Mouse (Mus musculus) MEL (cell line): ENCODE results near the gene 9030612E09Rik. TPM values are rescaled to one million over a fixed set of nuclear protein-coding genes. Genes with fewer than 3 reads are reported as not detected.

ENCODE experiments used
- DNase-seq: peaks from one replicate; pipeline ENCODE4 v3.0.0; 2011; ENCODE audit warnings: low read depth, low spot score
- H3K27ac ChIP-seq: 2 replicates; pipeline ENCODE4 v1.5.1; 2012; ENCODE audit warnings: low read depth, mild to moderate bottlenecking, control low read depth, low read length, moderate library complexity; ENCODE audit not compliant: control insufficient read depth
- H3K27me3 ChIP-seq, 2 experiments: fragments of 150-350 bp in 1 of 2; sonication (generic) in 1 of 2; 2 replicates each; pipeline ENCODE4 v1.6.1; 2012; ENCODE audit warnings: low read length in 2 of 2, mild to moderate bottlenecking in 2 of 2, improper control_type of control experiment in 1 of 2, moderate library complexity in 1 of 2; ENCODE audit not compliant: insufficient read depth in 2 of 2, control insufficient read depth in 1 of 2
- H3K36me3 ChIP-seq, 2 experiments: 2 replicates each; pipeline ENCODE4 v1.6.1; 2012 to 2014; ENCODE audit warnings: low read length in 2 of 2, improper control_type of control experiment in 1 of 2, inconsistent platforms in 1 of 2, mild to moderate bottlenecking in 1 of 2; ENCODE audit not compliant: insufficient read depth in 2 of 2, control insufficient read depth in 1 of 2
- H3K4me1 ChIP-seq, 2 experiments: fragments of 150-350 bp in 1 of 2; sonication (generic) in 1 of 2; 2 replicates each; pipeline ENCODE4 v1.6.1; 2012; ENCODE audit warnings: low read length in 2 of 2, improper control_type of control experiment in 1 of 2, mild to moderate bottlenecking in 1 of 2; ENCODE audit not compliant: insufficient read depth in 2 of 2, control insufficient read depth in 1 of 2
- H3K4me3 ChIP-seq, 2 experiments: fragments of 150-350 bp in 1 of 2; sonication (generic) in 1 of 2; 2 replicates each; pipeline ENCODE4 v1.5.1; 2012; ENCODE audit warnings: low read depth in 2 of 2, low read length in 2 of 2, mild to moderate bottlenecking in 2 of 2, moderate library complexity in 2 of 2, control low read depth in 1 of 2, improper control_type of control experiment in 1 of 2; ENCODE audit not compliant: control insufficient read depth in 1 of 2, insufficient read depth in 1 of 2
- H3K79me2 ChIP-seq: 2 replicates; pipeline ENCODE4 v1.6.1; 2012; ENCODE audit warnings: mild to moderate bottlenecking, low read length, moderate library complexity; ENCODE audit not compliant: control insufficient read depth, poor library complexity, insufficient read depth
- H3K9ac ChIP-seq: 2 replicates; pipeline ENCODE4 v1.6.1; 2012; ENCODE audit warnings: low read depth, mild to moderate bottlenecking, control low read depth, low read length, moderate library complexity; ENCODE audit not compliant: control insufficient read depth, poor library complexity, severe bottlenecking
- H3K9me3 ChIP-seq: fragments of 150-350 bp; sonication (generic); replicated peaks from 2 replicates; pipeline ENCODE4 v1.6.1; 2012; ENCODE audit warnings: mild to moderate bottlenecking, low read length, improper control_type of control experiment, moderate library complexity; ENCODE audit not compliant: insufficient read depth
- BHLHE40 ChIP-seq: IDR thresholded peaks from 2 replicates; pipeline ENCODE4 v1.6.1; 2012; ENCODE audit warnings: low read depth, mild to moderate bottlenecking, inconsistent platforms, low read length, improper control_type of control experiment, borderline replicate concordance
- CHD2 ChIP-seq: IDR thresholded peaks from 2 replicates; pipeline ENCODE4 v1.6.1; 2011; ENCODE audit warnings: low read length, improper control_type of control experiment
- E2F4 ChIP-seq: IDR thresholded peaks from 2 replicates; pipeline ENCODE4 v1.6.1; 2011; ENCODE audit warnings: low read depth, low read length, improper control_type of control experiment, borderline replicate concordance
- ELF1 ChIP-seq: IDR thresholded peaks from 2 replicates; pipeline ENCODE4 v1.6.1; 2014; ENCODE audit warnings: low read depth, mild to moderate bottlenecking, inconsistent platforms, low read length, improper control_type of control experiment, moderate library complexity
- EP300 ChIP-seq, 2 experiments: IDR thresholded peaks; 2 replicates each; pipeline ENCODE4 v1.6.1; 2011; ENCODE audit warnings: improper control_type of control experiment in 2 of 2, low read length in 2 of 2, low read depth in 1 of 2, mild to moderate bottlenecking in 1 of 2
- ETS1 ChIP-seq: IDR thresholded peaks from 2 replicates; pipeline ENCODE4 v1.6.1; 2012; ENCODE audit warnings: low read depth, mild to moderate bottlenecking, inconsistent platforms, low read length, improper control_type of control experiment, moderate library complexity
- GATA1 ChIP-seq: IDR thresholded peaks from 2 replicates; pipeline ENCODE4 v1.6.1; 2011; ENCODE audit warnings: low read depth, low read length, improper control_type of control experiment
- HCFC1 ChIP-seq: IDR thresholded peaks from 2 replicates; pipeline ENCODE4 v1.6.1; 2012; ENCODE audit warnings: low read depth, mild to moderate bottlenecking, inconsistent platforms, low read length, improper control_type of control experiment, moderate library complexity
- JUND ChIP-seq: IDR thresholded peaks from 2 replicates; pipeline ENCODE4 v1.6.1; 2011; ENCODE audit warnings: low read depth, mild to moderate bottlenecking, improper control_type of control experiment, low read length
- KAT2A ChIP-seq: conservative IDR thresholded peaks from 2 replicates; pipeline ENCODE4 v1.6.1; 2012; ENCODE audit warnings: low read depth, low read length, improper control_type of control experiment, inconsistent platforms
- MAX ChIP-seq: IDR thresholded peaks from 2 replicates; pipeline ENCODE4 v1.6.1; 2011; ENCODE audit warnings: low read length, improper control_type of control experiment
- MAZ ChIP-seq: IDR thresholded peaks from 2 replicates; pipeline ENCODE4 v1.6.1; 2012; ENCODE audit warnings: low read depth, mild to moderate bottlenecking, inconsistent platforms, low read length, improper control_type of control experiment
- MYB ChIP-seq: IDR thresholded peaks from 2 replicates; pipeline ENCODE4 v1.6.1; 2011; ENCODE audit warnings: mild to moderate bottlenecking, low read depth, low read length, improper control_type of control experiment
- NRF1 ChIP-seq: IDR thresholded peaks from 2 replicates; pipeline ENCODE4 v1.6.1; 2014; ENCODE audit warnings: low read depth, mild to moderate bottlenecking, inconsistent platforms, low read length, improper control_type of control experiment, moderate library complexity; ENCODE audit not compliant: poor library complexity, insufficient read depth, severe bottlenecking
- POLR2A ChIP-seq, 2 experiments: IDR thresholded peaks; 2 replicates each; pipeline ENCODE4 v1.6.1; 2011 to 2012; ENCODE audit warnings: low read length in 2 of 2, mild to moderate bottlenecking in 2 of 2, control low read depth in 1 of 2, improper control_type of control experiment in 1 of 2, low read depth in 1 of 2, moderate library complexity in 1 of 2; ENCODE audit not compliant: control insufficient read depth in 1 of 2, insufficient read depth in 1 of 2, poor library complexity in 1 of 2
- POLR2AphosphoS2 ChIP-seq: IDR thresholded peaks from 2 replicates; pipeline ENCODE4 v1.6.1; 2011; ENCODE audit warnings: low read length, improper control_type of control experiment
- SIN3A ChIP-seq: IDR thresholded peaks from 2 replicates; pipeline ENCODE4 v1.6.1; 2012; ENCODE audit warnings: low read length, improper control_type of control experiment, inconsistent platforms
- SMC3 ChIP-seq: IDR thresholded peaks from 2 replicates; pipeline ENCODE4 v1.6.1; 2011; ENCODE audit warnings: low read depth, low read length, improper control_type of control experiment
- TCF12 ChIP-seq: IDR thresholded peaks from 2 replicates; pipeline ENCODE4 v1.6.1; 2014; ENCODE audit warnings: low read depth, mild to moderate bottlenecking, inconsistent platforms, low read length, improper control_type of control experiment, moderate library complexity
- USF2 ChIP-seq, 2 experiments: IDR thresholded peaks; 2 replicates each; pipeline ENCODE4 v1.6.1; 2011 to 2012; ENCODE audit warnings: improper control_type of control experiment in 2 of 2, low read length in 2 of 2, borderline replicate concordance in 1 of 2, inconsistent platforms in 1 of 2, low read depth in 1 of 2, mild to moderate bottlenecking in 1 of 2; ENCODE audit not compliant: insufficient read depth in 1 of 2
- ZC3H11A ChIP-seq: IDR thresholded peaks from 2 replicates; pipeline ENCODE4 v1.6.1; 2012; ENCODE audit warnings: low read depth, mild to moderate bottlenecking, inconsistent platforms, low read length, improper control_type of control experiment
- ZKSCAN1 ChIP-seq: IDR thresholded peaks from 2 replicates; pipeline ENCODE4 v1.6.1; 2012; ENCODE audit warnings: low read depth, mild to moderate bottlenecking, inconsistent platforms, low read length, improper control_type of control experiment, moderate library complexity
- ZNF384 ChIP-seq: IDR thresholded peaks from 2 replicates; pipeline ENCODE4 v1.6.1; 2012; ENCODE audit warnings: low read depth, mild to moderate bottlenecking, inconsistent platforms, low read length, improper control_type of control experiment
- polyA plus RNA-seq, 2 experiments: library from polyadenylated mRNA; stranded (reverse) in 1 of 2; unstranded in 1 of 2; fragments of >175 nt in 1 of 2; fragments of >200 nt in 1 of 2; gene quantifications; 2 replicates each; pipeline versions ENCODE4 v1.2.1 to v1.2.4; 2012; ENCODE audit warnings: low replicate concordance in 2 of 2, low read depth in 1 of 2; ENCODE audit not compliant: insufficient read length in 2 of 2, insufficient read depth in 1 of 2, missing spikeins in 1 of 2
- total RNA-seq: library from RNA; depleted of rRNA; stranded (reverse); fragments of 300-350 nt; gene quantifications from 2 replicates; pipeline ENCODE4 v1.2.3, GENCODE M21; 2012

The 9030612E09Rik gene
- total and polyA plus RNA-seq, 3 experiments: not detected

GRCm38 (mm10) chr10:43200206-43200605 lies 25.7 kb downstream of the 9030612E09Rik start:
- no peak overlapping the region for H3K27ac ChIP-seq
- no peaks in the 10 kb centered on the region for H3K79me2 ChIP-seq
- H3K9ac ChIP-seq: no peak overlapping the region
- no peak overlapping the region for H3K4me3 ChIP-seq
- no peaks in the 10 kb centered on the region; a peak in 1 of 4 replicates for H3K27me3 ChIP-seq
- no peaks in the 10 kb centered on the region for H3K4me1 ChIP-seq
- TF ChIP-seq BHLHE40 (no peak), MAZ (no peak), E2F4 (no peak), SIN3A (no peak)
- H3K36me3 ChIP-seq: no peaks in the 10 kb centered on the region
- no peaks in the 10 kb centered on the region for H3K9me3 ChIP-seq
- DNase-seq: no peak

DNA sequence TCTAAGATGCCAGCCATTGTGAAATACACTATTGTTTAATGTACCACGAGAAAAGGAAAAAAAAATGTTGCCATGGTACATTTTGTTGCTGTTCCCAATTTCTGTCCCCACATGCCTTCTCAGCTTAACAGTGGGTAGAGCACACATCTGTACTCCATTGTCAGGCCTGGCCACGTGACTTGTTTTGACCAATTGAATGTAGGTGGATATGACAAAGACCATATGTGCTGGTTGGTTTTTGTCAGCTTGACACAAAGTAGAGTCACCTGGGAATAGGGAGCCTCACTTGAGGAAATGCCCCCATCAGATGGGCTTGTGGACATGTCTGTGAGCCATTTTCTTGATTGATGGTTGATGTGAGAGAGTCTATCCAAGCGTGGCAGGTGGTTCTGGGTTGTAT lies 29.4 kb downstream of the 9030612E09Rik start:
- Histone ChIP-seq H3K9ac (no peak overlapping the region), H3K27ac (no peak overlapping the region)
- TF ChIP-seq ETS1: no peak
- no peak for TF ChIP-seq MAX
- TF ChIP-seq POLR2A (IDR thresholded peaks at IDR 0.05; ENCODE audit: control insufficient read depth in 1 of 2, insufficient read depth in 1 of 2, low read depth in 1 of 2, low read length in 2 of 2, poor library complexity in 1 of 2): no peak
- no peak for TF ChIP-seq ZKSCAN1
- no peak for TF ChIP-seq ELF1
- no peak for TF ChIP-seq HCFC1
- no peak for TF ChIP-seq POLR2AphosphoS2
- TF ChIP-seq GATA1: no peak
- no peak for TF ChIP-seq ZC3H11A
- no peak for TF ChIP-seq TCF12
- no peak for TF ChIP-seq JUND
- TF ChIP-seq EP300 (IDR thresholded peaks at IDR 0.05; ENCODE audit: low read depth in 1 of 2, low read length in 2 of 2): no peak
- no peak for TF ChIP-seq SMC3
- no peak for TF ChIP-seq KAT2A
- TF ChIP-seq NRF1: no peak
- TF ChIP-seq MYB: no peak
- no peak for TF ChIP-seq CHD2
- no peak for TF ChIP-seq USF2 (IDR thresholded peaks at IDR 0.05; ENCODE audit: borderline replicate concordance in 1 of 2, insufficient read depth in 1 of 2, low read depth in 1 of 2, low read length in 2 of 2)
- TF ChIP-seq ZNF384: no peak
- TF ChIP-seq, all 39 proteins: peak for 0
- no peaks in the 10 kb centered on the region for H3K4me1 ChIP-seq
- H3K36me3 ChIP-seq: no peaks in the 10 kb centered on the region
- no peak for DNase-seq
- H3K79me2 ChIP-seq: no peaks in the 10 kb centered on the region
- no peaks in the 10 kb centered on the region for H3K9me3 ChIP-seq
- H3K4me3 ChIP-seq: no peak overlapping the region
- no peaks in the 10 kb centered on the region; a peak in 1 of 4 replicates for H3K27me3 ChIP-seq
